Mouse (Mus musculus) thymus, postnatal 4 days (tissue): ENCODE results near the gene Akap13.

Experiments
- DNase-seq: peaks from one replicate; pipeline ENCODE4 v3.0.0; 2021

The Akap13 gene

GRCm38 (mm10) chr7:75521199-75521598, 65.9 kb downstream of the Akap13 start:
- no peak for DNase-seq

GRCm38 (mm10) chr7:75522226-75522625, 66.9 kb downstream of the Akap13 start:
- DNase-seq: no peak

GRCm38 (mm10) chr7:75524789-75525569, 69.6 kb downstream of the Akap13 start:
- no peak for DNase-seq

GRCm38 (mm10) chr7:75525716-75526401, 70.5 kb downstream of the Akap13 start:
- no peak for DNase-seq

- DNase-seq: no peak
Observed at GRCm38 (mm10) chr7:75528751-75529150, 73.4 kb downstream of the Akap13 start.

GRCm38 (mm10) chr7:75529857-75530437, 74.6 kb downstream of the Akap13 start:
- DNase-seq: no peak

- DNase-seq: no peak
Observed at GRCm38 (mm10) chr7:75530642-75531041, 75.3 kb downstream of the Akap13 start.

GRCm38 (mm10) chr7:75533079-75533478, 77.7 kb downstream of the Akap13 start:
- DNase-seq: no peak

GRCm38 (mm10) chr7:75536298-75536697, 81.0 kb downstream of the Akap13 start:
- DNase-seq: no peak

GRCm38 (mm10) chr7:75537567-75537966, 82.2 kb downstream of the Akap13 start:
- no peak for DNase-seq

- no peak for DNase-seq
Observed at GRCm38 (mm10) chr7:75538513-75538912, 83.2 kb downstream of the Akap13 start.

GRCm38 (mm10) chr7:75539168-75539567, 83.8 kb downstream of the Akap13 start:
- no peak for DNase-seq

GRCm38 (mm10) chr7:75549856-75550255, 94.5 kb downstream of the Akap13 start:
- no peak for DNase-seq

- no peak for DNase-seq
Observed at GRCm38 (mm10) chr7:75550791-75551336, 95.5 kb downstream of the Akap13 start.

GRCm38 (mm10) chr7:75553002-75553666, 97.8 kb downstream of the Akap13 start:
- DNase-seq: no peak

GRCm38 (mm10) chr7:75553667-75554045, 98.3 kb downstream of the Akap13 start:
- DNase-seq: peak; percentile 26

GRCm38 (mm10) chr7:75554065-75554464, 98.7 kb downstream of the Akap13 start:
- no peak for DNase-seq

- no peak for DNase-seq
Observed at GRCm38 (mm10) chr7:75555940-75556339, 100.6 kb downstream of the Akap13 start.

- no peak for DNase-seq
Observed at GRCm38 (mm10) chr7:75558225-75558624, 102.9 kb downstream of the Akap13 start.

- DNase-seq: no peak
Observed at GRCm38 (mm10) chr7:75559119-75559518, 103.8 kb downstream of the Akap13 start.

- DNase-seq: no peak
Observed at GRCm38 (mm10) chr7:75559915-75560314, 104.6 kb downstream of the Akap13 start.

GRCm38 (mm10) chr7:75560566-75560965, 105.2 kb downstream of the Akap13 start:
- DNase-seq: no peak

- no peak for DNase-seq
Observed at GRCm38 (mm10) chr7:75561134-75561533, 105.8 kb downstream of the Akap13 start.
